Mouse (Mus musculus) heart, embryonic 12.5 days (tissue): ENCODE measurements at regions not wholly inside any gene's neighbourhood (a gene's known extent, or its start where the extent isn't known, plus 50 kb on each side); places are given as distances from the start of the nearest gene placed in this dataset.
"Not testable (repeated sequence)": the region's sequence is repeated elsewhere in the genome, so short reads cannot be mapped to it uniquely, and the experiment has no call there.

Experiments used
- ATAC-seq: fragments of 200-750 bp; cut with Nextera tagmentation; 2 replicates; pipeline ENCODE4 v1.8.0; 2017; ENCODE audit warnings: moderate TSS enrichment, moderate library complexity; ENCODE audit not compliant: insufficient number of reproducible peaks, low FRiP score
- H3K27ac ChIP-seq: fragments of 300-500 bp; sonication (generic); 2 replicates; pipeline ENCODE4 v1.5.1; 2016; ENCODE audit warnings: mild to moderate bottlenecking, moderate library complexity; ENCODE audit not compliant: poor library complexity, severe bottlenecking
- H3K27me3 ChIP-seq: fragments of 300-500 bp; sonication (generic); replicated peaks from 2 replicates; pipeline ENCODE4 v1.6.1; 2016; ENCODE audit warnings: mild to moderate bottlenecking, moderate library complexity
- H3K36me3 ChIP-seq: fragments of 300-500 bp; sonication (generic); 2 replicates; pipeline ENCODE4 v1.6.1; 2016; ENCODE audit warnings: mild to moderate bottlenecking, moderate library complexity
- H3K4me1 ChIP-seq: fragments of 300-500 bp; sonication (generic); replicated peaks from 2 replicates; pipeline ENCODE4 v1.6.1; 2016; ENCODE audit warnings: mild to moderate bottlenecking
- H3K4me2 ChIP-seq: fragments of 300-500 bp; sonication (generic); 2 replicates; pipeline ENCODE4 v1.6.1; 2016; ENCODE audit warnings: mild to moderate bottlenecking, moderate library complexity
- H3K4me3 ChIP-seq: fragments of 300-500 bp; sonication (generic); 2 replicates; pipeline ENCODE4 v1.5.1; 2016; ENCODE audit warnings: mild to moderate bottlenecking
- H3K9ac ChIP-seq: fragments of 300-500 bp; sonication (generic); 2 replicates; pipeline ENCODE4 v1.6.1; 2016; ENCODE audit warnings: mild to moderate bottlenecking, moderate library complexity
- H3K9me3 ChIP-seq: fragments of 300-500 bp; sonication (generic); replicated peaks from 2 replicates; pipeline ENCODE4 v1.6.1; 2016; ENCODE audit warnings: mild to moderate bottlenecking, moderate library complexity
- WGBS: fragments of 180-500 bp; shearing (Covaris S2); methylation state at CpG from one replicate; pipeline ENCODE4 v1.1.7; 2016; 5-methylcytosine and 5-hydroxymethylcytosine counted together

DNA sequence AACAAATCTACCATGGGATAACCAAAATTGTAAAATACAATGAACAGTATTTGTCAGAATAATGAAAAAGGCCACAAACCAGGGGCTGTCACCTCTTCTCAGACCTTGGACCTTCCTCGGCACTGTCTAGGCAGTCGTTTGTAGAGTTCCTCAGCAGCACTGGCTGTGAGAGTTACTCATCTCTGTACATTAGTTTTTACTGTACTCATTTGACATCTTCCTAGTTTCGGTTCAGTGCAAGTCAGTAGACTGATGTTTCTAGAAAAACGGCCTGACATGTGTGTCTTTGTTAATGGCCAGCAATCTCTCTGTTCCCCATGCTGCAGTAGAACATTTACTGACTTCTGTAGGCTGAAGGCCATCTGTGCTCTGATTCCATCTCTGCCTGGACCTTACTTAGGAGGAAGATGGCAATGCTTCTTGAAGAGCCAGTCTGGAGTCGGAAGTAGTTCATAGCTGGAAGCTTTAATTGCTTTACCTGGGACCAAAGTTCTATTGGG is 537.1 kb downstream of the Hace1 start:
- Histone ChIP-seq H3K27ac (no peak overlapping the region), H3K27me3 (no peaks in the 10 kb centered on the region), H3K4me2 (no peak overlapping the region), H3K9me3 (no peaks in the 10 kb centered on the region), H3K9ac (no peak overlapping the region), H3K4me3 (no peak overlapping the region), H3K36me3 (no peaks in the 10 kb centered on the region), H3K4me1 (no peaks in the 10 kb centered on the region)
- ATAC-seq: no peak
- WGBS: 88% methylated on average over 5 of the region's 5 CpGs

DNA sequence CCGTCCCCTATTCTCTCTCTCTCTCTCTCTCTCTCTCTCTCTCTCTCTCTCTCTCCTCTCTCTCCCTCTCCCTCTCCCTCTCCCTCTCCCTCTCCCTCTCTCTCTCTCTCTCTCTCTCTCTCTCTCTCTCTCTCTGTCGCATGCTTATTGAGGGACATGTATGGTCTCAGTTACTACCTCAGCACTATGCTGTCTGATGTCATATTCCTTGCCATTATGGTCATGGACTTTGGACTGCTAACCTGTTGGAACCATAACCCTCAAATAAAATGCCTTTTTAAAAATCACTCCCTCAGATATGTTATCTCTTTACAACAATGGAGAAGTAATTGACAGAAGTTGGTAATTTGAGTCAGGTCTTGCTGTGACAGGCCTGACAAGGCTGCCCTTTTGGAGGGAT is 544.8 kb downstream of the Hace1 start:
- 89% methylated on average over 2 of the region's 2 CpGs for WGBS
- not testable (repeated sequence) for ATAC-seq, H3K4me2 ChIP-seq, H3K9ac ChIP-seq, H3K9me3 ChIP-seq, H3K27ac ChIP-seq, H3K4me1 ChIP-seq, H3K27me3 ChIP-seq, H3K4me3 ChIP-seq, H3K36me3 ChIP-seq

DNA sequence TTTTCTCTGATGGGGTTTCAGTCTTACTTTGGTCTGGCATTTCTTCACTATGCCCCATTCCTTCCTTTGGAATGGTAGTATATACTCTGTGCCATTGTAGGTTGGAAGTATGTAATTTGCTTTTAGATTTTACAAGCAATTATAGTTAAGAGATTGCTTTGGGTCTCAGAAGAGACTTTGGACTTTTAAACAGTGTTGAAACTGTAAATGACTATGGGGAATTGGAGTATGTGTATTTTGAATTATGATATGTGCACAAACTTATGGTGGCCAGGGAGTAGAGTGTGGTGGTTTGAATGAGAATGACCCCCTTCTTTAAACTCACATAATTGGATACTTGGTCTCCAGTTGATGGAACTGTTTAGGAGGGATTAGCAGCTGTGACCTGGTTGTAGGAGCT is 546.2 kb downstream of the Hace1 start:
- Histone ChIP-seq H3K4me3 (no peak overlapping the region), H3K9me3 (no peaks in the 10 kb centered on the region; the same call in 1 of the 2 replicates), H3K36me3 (no peaks in the 10 kb centered on the region), H3K4me1 (no peaks in the 10 kb centered on the region), H3K4me2 (no peak overlapping the region), H3K9ac (no peak overlapping the region), H3K27ac (no peak overlapping the region), H3K27me3 (no peaks in the 10 kb centered on the region)
- ATAC-seq: no peak

DNA sequence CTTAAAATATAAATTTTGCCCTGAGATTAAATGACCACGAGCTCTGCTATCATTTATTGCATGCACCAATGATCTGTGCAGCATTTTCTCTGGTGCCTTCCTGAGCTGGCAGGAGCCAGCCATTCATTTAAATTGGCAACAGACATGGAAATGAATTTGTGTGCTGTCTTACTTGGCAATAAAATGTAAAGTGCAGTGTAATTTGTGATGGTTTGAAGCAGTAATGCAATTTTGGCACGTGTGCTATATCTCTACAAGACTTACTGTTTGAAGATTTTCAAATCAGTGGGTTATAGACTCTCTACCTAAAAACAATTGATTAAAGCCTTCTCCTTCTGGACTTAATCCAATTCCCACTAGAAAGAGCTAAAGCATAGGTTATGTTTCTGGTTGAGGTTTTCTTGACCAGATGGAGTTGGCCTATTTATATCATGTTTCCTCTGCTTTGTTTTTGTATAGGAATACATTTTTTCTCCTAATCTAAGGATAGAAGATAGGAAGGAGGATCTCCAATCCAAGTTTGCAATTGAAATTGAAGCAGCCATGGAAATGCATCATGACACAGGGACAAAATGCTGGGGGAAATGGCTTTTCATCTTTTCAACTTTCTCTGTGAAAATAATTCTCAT is 557.6 kb downstream of the Hace1 start:
- H3K36me3 ChIP-seq: no peaks in the 10 kb centered on the region
- H3K9ac ChIP-seq: no peak overlapping the region
- no peak overlapping the region for H3K4me3 ChIP-seq
- no peaks in the 10 kb centered on the region for H3K9me3 ChIP-seq
- H3K27me3 ChIP-seq: no peaks in the 10 kb centered on the region
- no peak overlapping the region for H3K27ac ChIP-seq
- no peak for ATAC-seq
- no peak overlapping the region for H3K4me2 ChIP-seq
- WGBS: 65% methylated on average over 2 of the region's 2 CpGs
- no peaks in the 10 kb centered on the region for H3K4me1 ChIP-seq

DNA sequence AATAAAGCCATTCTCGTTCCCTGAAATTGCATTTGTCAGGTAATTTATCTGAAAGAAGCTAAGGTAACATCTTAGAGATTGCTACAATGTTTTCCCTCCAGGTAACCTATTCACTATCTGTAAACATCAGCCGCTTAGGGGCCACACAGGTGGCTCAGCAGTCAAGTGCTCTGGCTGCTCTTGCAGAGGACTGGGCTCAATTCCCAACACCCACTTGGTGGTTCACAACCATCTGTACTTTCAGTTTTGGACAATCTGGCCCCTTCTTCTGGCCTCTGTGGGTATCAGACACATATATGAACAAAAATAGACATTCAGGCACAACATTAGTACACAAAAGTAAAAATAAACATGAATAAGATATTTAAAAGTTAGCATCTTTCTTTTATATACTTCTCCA is 596.4 kb downstream of the Hace1 start:
- Histone ChIP-seq H3K27ac (no peak overlapping the region), H3K4me1 (no peaks in the 10 kb centered on the region), H3K9ac (no peak overlapping the region), H3K27me3 (no peaks in the 10 kb centered on the region), H3K4me3 (no peak overlapping the region), H3K36me3 (no peaks in the 10 kb centered on the region), H3K9me3 (no peaks in the 10 kb centered on the region), H3K4me2 (no peak overlapping the region)
- ATAC-seq: no peak
- WGBS: 71% methylated on average over 2 of the region's 2 CpGs

DNA sequence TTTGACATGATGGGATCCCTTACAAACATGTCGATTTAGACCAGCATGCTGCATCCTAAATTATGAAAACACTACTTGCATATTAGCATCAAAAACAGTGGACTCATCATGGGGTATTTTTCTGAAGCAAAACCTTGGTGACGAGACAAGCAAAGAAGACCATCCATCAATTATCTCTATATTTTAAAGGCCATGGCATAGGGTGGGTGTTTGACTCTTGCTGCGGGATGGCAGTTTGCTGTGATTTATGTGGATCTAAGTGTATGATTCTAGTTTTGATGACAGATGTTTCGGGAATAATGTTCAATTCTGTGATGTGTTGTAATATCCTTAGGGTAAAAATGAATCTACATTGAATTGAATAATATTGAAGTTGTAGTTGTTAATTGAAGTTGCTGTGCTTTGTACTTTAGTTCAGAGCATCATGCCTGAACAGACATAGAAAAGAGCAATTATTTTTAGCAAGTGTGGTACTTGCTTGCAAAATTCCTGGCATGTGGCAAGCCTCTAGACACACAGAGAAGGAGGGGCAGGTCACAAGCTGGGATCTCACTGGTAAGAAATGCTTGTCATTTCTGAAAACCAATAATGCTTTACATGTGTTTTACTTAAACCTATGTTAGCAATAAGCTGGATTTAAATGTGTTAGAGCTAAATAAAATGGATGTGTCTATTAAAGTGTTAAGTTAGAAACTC is 608.3 kb downstream of the Hace1 start:
- H3K4me3 ChIP-seq: no peak overlapping the region
- no peak overlapping the region for H3K27ac ChIP-seq
- WGBS: 85% methylated on average over 4 of the region's 4 CpGs
- H3K4me1 ChIP-seq: no peaks in the 10 kb centered on the region
- no peak for ATAC-seq
- no peaks in the 10 kb centered on the region for H3K9me3 ChIP-seq
- no peak overlapping the region for H3K4me2 ChIP-seq
- H3K9ac ChIP-seq: no peak overlapping the region
- no peaks in the 10 kb centered on the region for H3K36me3 ChIP-seq
- no peaks in the 10 kb centered on the region for H3K27me3 ChIP-seq

GRCm38 (mm10) chr10:46194143-46194542 is 616.5 kb downstream of the Hace1 start:
- Histone ChIP-seq H3K36me3 (no peaks in the 10 kb centered on the region), H3K4me3 (no peak overlapping the region), H3K27me3 (no peaks in the 10 kb centered on the region), H3K27ac (no peak overlapping the region), H3K9ac (no peak overlapping the region), H3K9me3 (no peaks in the 10 kb centered on the region), H3K4me2 (no peak overlapping the region), H3K4me1 (no peaks in the 10 kb centered on the region)
- ATAC-seq: no peak

- H3K9ac ChIP-seq: no peak overlapping the region
- no peaks in the 10 kb centered on the region for H3K27me3 ChIP-seq
- H3K9me3 ChIP-seq: no peaks in the 10 kb centered on the region
- H3K27ac ChIP-seq: no peak overlapping the region
- no peak overlapping the region for H3K4me3 ChIP-seq
- 0 out of 2 replicates have a peak, but pooled peaks cover 4% of the 10 kb centered on the region for H3K4me1 ChIP-seq
- 73% methylated on average over 7 of the region's 7 CpGs for WGBS
- no peak overlapping the region for H3K4me2 ChIP-seq
- no peaks in the 10 kb centered on the region for H3K36me3 ChIP-seq
- ATAC-seq: no peak
These were observed 649.3 kb downstream of the Hace1 start for GRCm38 (mm10) chr10:46226837-46227402.

- Histone ChIP-seq H3K9ac (no peak overlapping the region), H3K27ac (no peak overlapping the region), H3K4me3 (no peak overlapping the region), H3K4me1 (0 out of 2 replicates have a peak, but pooled peaks cover 4% of the 10 kb centered on the region), H3K9me3 (no peaks in the 10 kb centered on the region), H3K27me3 (no peaks in the 10 kb centered on the region), H3K4me2 (no peak overlapping the region), H3K36me3 (no peaks in the 10 kb centered on the region)
- 74% methylated on average over 4 of the region's 4 CpGs for WGBS
- no peak for ATAC-seq
These were observed 652.0 kb downstream of the Hace1 start for GRCm38 (mm10) chr10:46229608-46230007.

DNA sequence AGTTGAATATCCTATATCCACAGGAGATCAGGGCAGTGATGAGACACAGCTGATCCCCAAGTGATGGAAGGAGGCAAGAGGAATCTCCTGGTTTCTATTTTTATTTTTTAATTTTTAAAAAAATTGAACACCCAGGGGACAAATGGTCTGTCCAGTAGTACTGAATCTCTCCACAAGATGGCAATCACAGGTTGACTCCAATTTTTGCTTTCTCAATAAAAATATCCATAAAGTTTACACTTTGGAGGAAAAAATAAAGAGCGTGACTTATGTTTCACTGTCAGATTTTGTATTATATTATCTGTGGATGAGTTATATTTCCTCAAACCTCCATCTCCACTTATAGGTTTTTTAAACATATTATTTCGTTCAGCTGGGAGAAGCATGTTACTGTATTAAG is 658.0 kb downstream of the Hace1 start:
- Histone ChIP-seq H3K4me1 (no peaks in the 10 kb centered on the region), H3K4me3 (no peak overlapping the region), H3K36me3 (no peaks in the 10 kb centered on the region), H3K9ac (no peak overlapping the region), H3K9me3 (no peaks in the 10 kb centered on the region), H3K27ac (no peak overlapping the region), H3K27me3 (no peaks in the 10 kb centered on the region), H3K4me2 (no peak overlapping the region)
- WGBS: 63% methylated on average over 2 of the region's 2 CpGs
- ATAC-seq: no peak

GRCm38 (mm10) chr10:46255575-46255974 is 677.9 kb downstream of the Hace1 start:
- H3K27me3 ChIP-seq: no peaks in the 10 kb centered on the region
- WGBS: 78% methylated on average over 1 of the region's 1 CpGs
- no peak overlapping the region for H3K4me3 ChIP-seq

More at GRCm38 (mm10) chr10:46255575-46255974, 677.9 kb downstream of the Hace1 start:
- H3K4me2 ChIP-seq: no peak overlapping the region
- no peaks in the 10 kb centered on the region for H3K9me3 ChIP-seq
- no peak overlapping the region for H3K27ac ChIP-seq
- no peak for ATAC-seq
- H3K9ac ChIP-seq: no peak overlapping the region
- H3K36me3 ChIP-seq: no peaks in the 10 kb centered on the region
- no peaks in the 10 kb centered on the region for H3K4me1 ChIP-seq
